Comparison of ENCODE assay signal across 8 mouse cellular contexts in genomic region chr11:43425824-43426413, GRCm38 (mm10). TPM values are rescaled to one million over a fixed set of nuclear protein-coding genes. Genes with fewer than 3 reads are reported as not detected.
DNase-seq lines count a peak whose midpoint lies in the region; ATAC-seq lines count a peak whose summit lies in the region.

Gene Pttg1, minus strand, starts transcription at chr11:43426251.

- peaks cover 14% of the 10 kb centered on the region for H3K36me3 ChIP-seq in forebrain, embryonic 10.5 days (replicated peaks)
- peaks cover 22% of the 10 kb centered on the region for H3K36me3 ChIP-seq in heart, embryonic 15.5 days
- 0 out of 2 replicates have a peak, but pooled peaks cover 6% of the 10 kb centered on the region for H3K36me3 ChIP-seq in liver, embryonic 15.5 days (replicated peaks)
- no peaks in the 10 kb centered on the region for H3K36me3 ChIP-seq in neural tube, embryonic 12.5 days

- peak; percentile 94 for ATAC-seq in heart, embryonic 15.5 days (replicated peaks; ENCODE audit: insufficient number of reproducible peaks, insufficient read depth, low FRiP score, low read depth)
- peak; percentile 97 for ATAC-seq in liver, embryonic 15.5 days (ENCODE audit: insufficient read depth)
- ATAC-seq in neural tube, embryonic 12.5 days (ENCODE audit: low FRiP score, low read depth), result peak; percentile 94

- H3K9me3 ChIP-seq in forebrain, embryonic 10.5 days, result no peaks in the 10 kb centered on the region; the same call in 1 of the 2 replicates
- no peaks in the 10 kb centered on the region for H3K9me3 ChIP-seq in heart, embryonic 15.5 days (replicated peaks)
- no peaks in the 10 kb centered on the region for H3K9me3 ChIP-seq in liver, embryonic 15.5 days (replicated peaks)
- H3K9me3 ChIP-seq in neural tube, embryonic 12.5 days, result no peaks in the 10 kb centered on the region

- 4% methylated on average over 27 of the region's 27 CpGs for WGBS in forebrain, embryonic 10.5 days
- 2% methylated on average over 27 of the region's 27 CpGs for WGBS in heart, embryonic 15.5 days
- WGBS in liver, embryonic 15.5 days (ENCODE audit: insufficient replicate concordance), result 3% methylated on average over 27 of the region's 27 CpGs
- WGBS in neural tube, embryonic 12.5 days, result 4% methylated on average over 27 of the region's 27 CpGs

- H3K4me1 ChIP-seq in forebrain, embryonic 10.5 days, result peaks cover 11% of the 10 kb centered on the region
- peaks cover 14% of the 10 kb centered on the region for H3K4me1 ChIP-seq in heart, embryonic 15.5 days (replicated peaks)
- peaks cover 15% of the 10 kb centered on the region for H3K4me1 ChIP-seq in liver, embryonic 15.5 days (replicated peaks)
- peaks cover 6% of the 10 kb centered on the region; the same call in 1 of the 2 replicates for H3K4me1 ChIP-seq in neural tube, embryonic 12.5 days

- peak within 1 kb of the TSS; percentile 86 for H3K27ac ChIP-seq in forebrain, embryonic 10.5 days
- H3K27ac ChIP-seq in heart, embryonic 15.5 days, result peak within 1 kb of the TSS; percentile 76
- H3K27ac ChIP-seq in liver, embryonic 15.5 days (replicated peaks), result peak within 1 kb of the TSS; percentile 85
- H3K27ac ChIP-seq in neural tube, embryonic 12.5 days, result no peak within 1 kb of the TSS

- H3K9ac ChIP-seq in heart, embryonic 15.5 days, result peak within 1 kb of the TSS; percentile 75
- peak within 1 kb of the TSS; percentile 84 for H3K9ac ChIP-seq in liver, embryonic 15.5 days
- peak within 1 kb of the TSS; percentile 53 for H3K9ac ChIP-seq in neural tube, embryonic 12.5 days

- H3K27me3 ChIP-seq in forebrain, embryonic 10.5 days (ENCODE audit: poor library complexity, severe bottlenecking), result no peaks in the 10 kb centered on the region
- H3K27me3 ChIP-seq in heart, embryonic 15.5 days, result no peaks in the 10 kb centered on the region
- no peaks in the 10 kb centered on the region for H3K27me3 ChIP-seq in liver, embryonic 15.5 days
- H3K27me3 ChIP-seq in neural tube, embryonic 12.5 days (replicated peaks), result no peaks in the 10 kb centered on the region

- peak; percentile 64 to 73 for DNase-seq in CD8-positive naive resting alpha-beta T cell, adult 2 months (ENCODE audit: low read depth in 2 of 2, low spot score in 2 of 2)
- DNase-seq in c-Kit-positive CD71-negative TER-119-negative erythroid progenitor cells, embryonic 14.5 days (ENCODE audit: low read depth), result peak; percentile 76
- DNase-seq in forebrain, embryonic 10.5 days (ENCODE audit: extremely low spot score, low spot score), result peak; percentile 82
- DNase-seq in kidney, postnatal 25 days, result peak; percentile 88 to 94
- peak; percentile 73 for DNase-seq in telencephalon, adult 2 months (ENCODE audit: low read depth, low spot score)

- peak within 1 kb of the TSS; percentile 64 for H3K4me3 ChIP-seq in forebrain, embryonic 10.5 days
- peak within 1 kb of the TSS; percentile 80 for H3K4me3 ChIP-seq in heart, embryonic 15.5 days
- peak within 1 kb of the TSS; percentile 73 for H3K4me3 ChIP-seq in liver, embryonic 15.5 days (replicated peaks)
- H3K4me3 ChIP-seq in neural tube, embryonic 12.5 days, result peak within 1 kb of the TSS; percentile 48

- H3K4me2 ChIP-seq in heart, embryonic 15.5 days, result peak within 1 kb of the TSS; percentile 67
- H3K4me2 ChIP-seq in liver, embryonic 15.5 days, result peak within 1 kb of the TSS; percentile 79
- peak within 1 kb of the TSS; percentile 58 for H3K4me2 ChIP-seq in neural tube, embryonic 12.5 days (replicated peaks)

RNA-seq across cellular contexts. Expression of gene Pttg1, which starts in this region (rescaled TPM):
- polyA plus RNA-seq in forebrain, embryonic 10.5 days (2016; fragmentation: Nextera tagmentation; extraction: Ambion mirVana), result 83.0 and 84.6 TPM in 2 replicates
- polyA plus RNA-seq in heart, embryonic 15.5 days (2015; fragmentation: Nextera tagmentation; extraction: Ambion mirVana), result 102 and 121 TPM in 2 replicates
- 40.7 and 42.7 TPM in 2 replicates for polyA plus RNA-seq in liver, embryonic 15.5 days (2015; fragmentation: Nextera tagmentation; extraction: Ambion mirVana)
- 64.0 and 65.7 TPM in 2 replicates for polyA plus RNA-seq in neural tube, embryonic 12.5 days (2016; fragmentation: Nextera tagmentation; extraction: Ambion mirVana)
